Mouse (Mus musculus) stomach, embryonic 14.5 days (tissue): Measurements from ENCODE around the gene Clic5. TPM values are rescaled to one million over a fixed set of nuclear protein-coding genes. Genes with fewer than 3 reads are reported as not detected.

Experiments used
- ATAC-seq: fragments of 200-750 bp; cut with Nextera tagmentation; 2 replicates; pipeline ENCODE4 v1.8.0; 2017; ENCODE audit warnings: low read depth, moderate TSS enrichment; ENCODE audit not compliant: insufficient number of reproducible peaks, insufficient read depth, low FRiP score
- H3K27ac ChIP-seq: fragments of 300-500 bp; sonication (generic); 2 replicates; pipeline ENCODE4 v1.5.1; 2014; ENCODE audit warnings: mild to moderate bottlenecking, low read length, moderate library complexity, mixed read lengths
- H3K27me3 ChIP-seq: fragments of 300-500 bp; sonication (generic); 2 replicates; pipeline ENCODE4 v1.6.1; 2014; ENCODE audit warnings: low read length, control low read depth, mixed read lengths; ENCODE audit not compliant: control insufficient read depth, insufficient read depth
- H3K36me3 ChIP-seq: fragments of 300-500 bp; sonication (generic); 2 replicates; pipeline ENCODE4 v1.6.1; 2014; ENCODE audit warnings: mild to moderate bottlenecking, control low read depth, low read length, moderate library complexity, mixed read lengths; ENCODE audit not compliant: control insufficient read depth, insufficient read depth
- H3K4me1 ChIP-seq: fragments of 300-500 bp; sonication (generic); 2 replicates; pipeline ENCODE4 v1.6.1; 2014; ENCODE audit warnings: low read length, control low read depth, mixed read lengths; ENCODE audit not compliant: control insufficient read depth, insufficient read depth
- H3K4me2 ChIP-seq: fragments of 300-500 bp; sonication (generic); replicated peaks from 2 replicates; pipeline ENCODE4 v1.6.1; 2014; ENCODE audit warnings: low read depth, low read length, control low read depth
- H3K4me3 ChIP-seq: fragments of 300-500 bp; sonication (generic); 2 replicates; pipeline ENCODE4 v1.5.1; 2014; ENCODE audit warnings: low read depth, low read length, control low read depth
- H3K9ac ChIP-seq: fragments of 300-500 bp; sonication (generic); replicated peaks from 2 replicates; pipeline ENCODE4 v1.6.1; 2014; ENCODE audit warnings: low read depth, mild to moderate bottlenecking, control low read depth, low read length, moderate library complexity, mixed read lengths
- H3K9me3 ChIP-seq: fragments of 300-500 bp; sonication (generic); 2 replicates; pipeline ENCODE4 v1.6.1; 2016; ENCODE audit warnings: low read depth, low read length, control low read depth; ENCODE audit not compliant: control insufficient read depth
- WGBS: fragments of 180-500 bp; shearing (Covaris S2); extraction: QIAGEN DNeasy Blood & Tissue Kit; methylation state at CpG from one replicate; pipeline ENCODE4 v1.1.7; 2014; 5-methylcytosine and 5-hydroxymethylcytosine counted together
- polyA plus RNA-seq: library from polyadenylated mRNA; unstranded; fragments of >200 nt; fragmentation: Nextera tagmentation; extraction: Ambion mirVana; gene quantifications from 2 replicates; pipeline ENCODE4 v1.2.1, GENCODE M21; 2014

Clic5 gene
- 0.59 and 1.4 TPM in 2 replicates for polyA plus RNA-seq

- Histone ChIP-seq H3K4me1 (no peaks in the 10 kb centered on the region), H3K4me2 (peak within 1 kb of the TSS; percentile 88), H3K4me3 (peak within 1 kb of the TSS; percentile 42), H3K27ac (no peak within 1 kb of the TSS), H3K36me3 (no peaks in the 10 kb centered on the region), H3K27me3 (0 out of 2 replicates have a peak, but pooled peaks cover 6% of the 10 kb centered on the region), H3K9ac (0 out of 2 replicates have a peak within 1 kb of the TSS, but pooled peaks have one; percentile 14), H3K9me3 (no peaks in the 10 kb centered on the region)
- 3% methylated on average over 24 of the region's 24 CpGs for WGBS
- no peak; the same call in 1 of the 2 replicates for ATAC-seq
Observed at GRCm38 (mm10) chr17:44188042-44188768, at the start of gene Clic5. Clic5 (plus strand) TSS chr17:44188584.

- H3K4me1 ChIP-seq: no peaks in the 10 kb centered on the region
- H3K27ac ChIP-seq: no peak overlapping the region
- no peaks in the 10 kb centered on the region for H3K36me3 ChIP-seq
- no peaks in the 10 kb centered on the region for H3K27me3 ChIP-seq
- 71% methylated on average over 1 of the region's 1 CpGs for WGBS
- H3K4me3 ChIP-seq: no peak overlapping the region
- H3K9me3 ChIP-seq: no peaks in the 10 kb centered on the region
- ATAC-seq: no peak
- no peak overlapping the region for H3K4me2 ChIP-seq
- H3K9ac ChIP-seq: no peak overlapping the region
Observed at GRCm38 (mm10) chr17:44145806-44146205, 42.6 kb upstream of the Clic5 start.

GRCm38 (mm10) chr17:44148109-44148846 is 40.1 kb upstream of the Clic5 start:
- 87% methylated on average over 5 of the region's 5 CpGs for WGBS

GRCm38 (mm10) chr17:44151130-44151529 is 37.3 kb upstream of the Clic5 start:
- ATAC-seq: no peak
- H3K9me3 ChIP-seq: no peaks in the 10 kb centered on the region
- H3K27ac ChIP-seq: no peak overlapping the region
- no peaks in the 10 kb centered on the region for H3K27me3 ChIP-seq
- no peak overlapping the region for H3K4me3 ChIP-seq
- WGBS: 70% methylated on average over 3 of the region's 3 CpGs
- H3K4me2 ChIP-seq: no peak overlapping the region
- no peaks in the 10 kb centered on the region for H3K36me3 ChIP-seq
- H3K9ac ChIP-seq: no peak overlapping the region
- no peaks in the 10 kb centered on the region for H3K4me1 ChIP-seq

More at GRCm38 (mm10) chr17:44148109-44148846, 40.1 kb upstream of the Clic5 start:
- H3K27me3 ChIP-seq: no peaks in the 10 kb centered on the region
- no peak overlapping the region for H3K27ac ChIP-seq
- H3K9me3 ChIP-seq: no peaks in the 10 kb centered on the region
- H3K9ac ChIP-seq: no peak overlapping the region
- no peak for ATAC-seq
- no peaks in the 10 kb centered on the region for H3K4me1 ChIP-seq
- H3K36me3 ChIP-seq: no peaks in the 10 kb centered on the region
- no peak overlapping the region for H3K4me3 ChIP-seq
- H3K4me2 ChIP-seq: no peak overlapping the region

- H3K36me3 ChIP-seq: no peaks in the 10 kb centered on the region
- no peak overlapping the region for H3K9ac ChIP-seq
- H3K4me1 ChIP-seq: no peaks in the 10 kb centered on the region
- H3K27ac ChIP-seq: no peak overlapping the region
- H3K4me2 ChIP-seq: no peak overlapping the region
- no peaks in the 10 kb centered on the region for H3K27me3 ChIP-seq
- 74% methylated on average over 8 of the region's 8 CpGs for WGBS
- no peaks in the 10 kb centered on the region for H3K9me3 ChIP-seq
- no peak overlapping the region for H3K4me3 ChIP-seq
- no peak for ATAC-seq
Observed at GRCm38 (mm10) chr17:44151889-44152288, 36.5 kb upstream of the Clic5 start.

- no peak overlapping the region for H3K27ac ChIP-seq
- no peak overlapping the region for H3K4me2 ChIP-seq
- 34% methylated on average over 5 of the region's 5 CpGs for WGBS
- ATAC-seq: no peak
- H3K9me3 ChIP-seq: no peaks in the 10 kb centered on the region
- no peaks in the 10 kb centered on the region for H3K4me1 ChIP-seq
- H3K9ac ChIP-seq: no peak overlapping the region
- no peaks in the 10 kb centered on the region for H3K27me3 ChIP-seq
- no peak overlapping the region for H3K4me3 ChIP-seq
- H3K36me3 ChIP-seq: no peaks in the 10 kb centered on the region
Observed at GRCm38 (mm10) chr17:44153871-44154270, 34.5 kb upstream of the Clic5 start.

- whole genome bisulfite sequencing: 66% methylated on average over 2 of the region's 2 CpGs
- no peak overlapping the region for H3K27ac ChIP-seq
- no peak overlapping the region for H3K9ac ChIP-seq
- H3K27me3 ChIP-seq: no peaks in the 10 kb centered on the region
- H3K4me3 ChIP-seq: no peak overlapping the region
- H3K4me2 ChIP-seq: no peak overlapping the region
- H3K36me3 ChIP-seq: no peaks in the 10 kb centered on the region
- no peaks in the 10 kb centered on the region for H3K9me3 ChIP-seq
- H3K4me1 ChIP-seq: no peaks in the 10 kb centered on the region
- ATAC-seq: no peak
Observed at GRCm38 (mm10) chr17:44155204-44155603, 33.2 kb upstream of the Clic5 start.

- Histone ChIP-seq H3K27me3 (no peaks in the 10 kb centered on the region), H3K9me3 (no peaks in the 10 kb centered on the region), H3K36me3 (no peaks in the 10 kb centered on the region), H3K9ac (no peak overlapping the region), H3K27ac (no peak overlapping the region), H3K4me3 (no peak overlapping the region), H3K4me1 (no peaks in the 10 kb centered on the region), H3K4me2 (no peak overlapping the region)
- WGBS: 72% methylated on average over 1 of the region's 1 CpGs
- ATAC-seq: no peak
Observed at GRCm38 (mm10) chr17:44158186-44158585, 30.2 kb upstream of the Clic5 start.
